Mouse (Mus musculus) lung, postnatal 0 days (tissue): ENCODE results near the gene Atp5mpl.

Source experiments
- CTCF ChIP-seq: IDR thresholded peaks from 2 replicates; pipeline ENCODE4 v1.5.1; 2016; ENCODE audit warnings: antibody characterized with exemption, mild to moderate bottlenecking
- EP300 ChIP-seq: IDR thresholded peaks from 2 replicates; pipeline ENCODE4 v1.6.1; 2016; ENCODE audit warnings: antibody characterized with exemption, mild to moderate bottlenecking, control low read depth

DNA sequence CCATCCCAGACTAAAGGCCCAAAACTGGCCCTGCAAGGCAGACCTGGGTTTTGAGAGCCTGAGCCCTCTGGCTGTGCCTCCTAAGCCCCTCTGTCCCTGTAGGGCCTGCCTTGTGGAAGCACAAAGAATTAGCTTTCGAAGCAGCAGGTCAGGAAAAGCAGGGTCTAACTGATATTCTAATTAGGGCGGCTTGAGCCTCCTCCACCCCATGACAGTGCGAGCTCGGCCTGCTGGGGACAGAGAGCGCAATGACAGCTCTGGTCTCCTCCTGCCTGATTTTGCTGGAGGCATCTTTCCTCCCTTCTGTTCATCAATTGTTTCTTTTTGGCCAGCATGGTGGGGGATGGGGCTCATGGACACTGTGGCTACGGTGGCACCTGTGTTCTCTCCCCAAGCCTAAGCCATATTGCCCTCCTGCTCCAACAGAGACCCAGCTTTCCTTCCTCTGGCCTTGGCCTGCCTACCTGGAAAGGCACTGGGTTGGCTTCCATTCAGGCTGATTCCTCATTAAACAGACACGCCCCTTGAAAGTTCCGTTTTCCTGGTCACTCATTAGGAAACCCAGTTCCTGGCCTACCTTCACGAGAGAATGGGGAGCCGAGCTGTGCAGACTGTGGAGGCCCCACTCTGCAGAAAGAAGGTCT, 23.2 kb downstream of the Atp5mpl start:
- no peak for TF ChIP-seq CTCF
- TF ChIP-seq EP300 = no peak
